Mouse (Mus musculus): ENCODE measurements at regions not wholly inside any gene's neighbourhood (a gene's known extent, or its start where the extent isn't known, plus 50 kb on each side); places are given as distances from the start of the nearest gene placed in this dataset.

GRCm38 (mm10) chr12:20806681-20807080 is 183.6 kb upstream of the Asap2 start:
- TF ChIP-seq POLR2A (IDR thresholded peaks at IDR 0.05; ENCODE audit: borderline replicate concordance, control insufficient read depth, low read depth, low read length) (no peak), CTCF (IDR thresholded peaks at IDR 0.05; ENCODE audit: control insufficient read depth, insufficient read depth, low read length) (no peak)

Measured in bone marrow, adult 2 months (tissue).